Mouse (Mus musculus) limb, embryonic 12.5 days (tissue): ENCODE data around the gene Ceacam11. TPM values are rescaled to one million over a fixed set of nuclear protein-coding genes. Genes with fewer than 3 reads are reported as not detected.
"Not testable (repeated sequence)": the region's sequence is repeated elsewhere in the genome, so short reads cannot be mapped to it uniquely, and the experiment has no call there.

ENCODE experiments used
- ATAC-seq: fragments of 200-750 bp; cut with Nextera tagmentation; 2 replicates; pipeline ENCODE4 v1.8.0; 2017; ENCODE audit warnings: low read depth, moderate TSS enrichment; ENCODE audit not compliant: insufficient number of reproducible peaks, insufficient read depth, low FRiP score, low TSS enrichment
- H3K27ac ChIP-seq: fragments of 300-500 bp; sonication (generic); 2 replicates; pipeline ENCODE4 v1.5.1; 2016; ENCODE audit warnings: mild to moderate bottlenecking, moderate library complexity
- H3K27me3 ChIP-seq: fragments of 300-500 bp; sonication (generic); 2 replicates; pipeline ENCODE4 v1.6.1; 2016; ENCODE audit warnings: mild to moderate bottlenecking, moderate library complexity
- H3K36me3 ChIP-seq: fragments of 300-500 bp; sonication (generic); 2 replicates; pipeline ENCODE4 v1.6.1; 2016; ENCODE audit warnings: mild to moderate bottlenecking, moderate library complexity
- H3K4me1 ChIP-seq: fragments of 300-500 bp; sonication (generic); replicated peaks from 2 replicates; pipeline ENCODE4 v1.6.1; 2016
- H3K4me2 ChIP-seq: fragments of 300-500 bp; sonication (generic); 2 replicates; pipeline ENCODE4 v1.6.1; 2016; ENCODE audit warnings: mild to moderate bottlenecking, moderate library complexity
- H3K4me3 ChIP-seq: fragments of 300-500 bp; sonication (generic); replicated peaks from 2 replicates; pipeline ENCODE4 v1.5.1; 2016; ENCODE audit warnings: mild to moderate bottlenecking
- H3K9ac ChIP-seq: fragments of 300-500 bp; sonication (generic); replicated peaks from 2 replicates; pipeline ENCODE4 v1.6.1; 2016; ENCODE audit warnings: mild to moderate bottlenecking, moderate library complexity
- H3K9me3 ChIP-seq: fragments of 300-500 bp; sonication (generic); 2 replicates; pipeline ENCODE4 v1.6.1; 2016; ENCODE audit warnings: mild to moderate bottlenecking, moderate library complexity
- WGBS: fragments of 180-500 bp; shearing (Covaris S2); methylation state at CpG from one replicate; pipeline ENCODE4 v1.1.7; 2016; 5-methylcytosine and 5-hydroxymethylcytosine counted together
- microRNA-seq: library from miRNA; unstranded; fragments of <30 nt; microRNA quantifications from one replicate; pipeline ENCODE4, GENCODE M21; 2017
- polyA plus RNA-seq: library from polyadenylated mRNA; unstranded; fragments of >200 nt; fragmentation: Nextera tagmentation; extraction: Ambion mirVana; gene quantifications from 2 replicates; pipeline ENCODE4 v1.2.1, GENCODE M21; 2016

Ceacam11 gene
- not detected in 2 replicates for polyA plus RNA-seq

DNA sequence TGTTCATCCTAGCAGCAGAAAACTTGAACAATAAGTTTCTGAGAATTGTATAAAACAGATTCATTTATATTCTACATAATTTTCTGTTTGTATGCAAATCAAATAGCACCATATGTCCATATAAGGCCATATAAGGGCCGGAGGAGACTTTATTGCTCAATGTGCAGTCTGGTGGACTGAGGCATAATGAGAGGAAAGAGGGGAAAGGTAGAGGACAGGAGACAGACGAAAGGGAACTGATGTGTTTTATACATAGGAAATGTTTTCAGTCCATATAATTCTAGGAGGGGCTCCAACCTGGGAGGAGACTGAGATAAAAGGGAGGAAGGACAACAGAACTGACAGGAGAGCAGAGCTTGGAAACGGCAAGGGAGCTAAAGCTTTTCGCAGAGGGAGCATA, at the start of gene Ceacam11:
TSS of gene Ceacam11 (plus strand) at position 301 of the 400 bp plus-strand sequence.
- H3K9me3 ChIP-seq: peaks cover 69% of the 10 kb centered on the region
- 83% methylated on average over 4 of the region's 4 CpGs for WGBS
- no peak for ATAC-seq

DNA sequence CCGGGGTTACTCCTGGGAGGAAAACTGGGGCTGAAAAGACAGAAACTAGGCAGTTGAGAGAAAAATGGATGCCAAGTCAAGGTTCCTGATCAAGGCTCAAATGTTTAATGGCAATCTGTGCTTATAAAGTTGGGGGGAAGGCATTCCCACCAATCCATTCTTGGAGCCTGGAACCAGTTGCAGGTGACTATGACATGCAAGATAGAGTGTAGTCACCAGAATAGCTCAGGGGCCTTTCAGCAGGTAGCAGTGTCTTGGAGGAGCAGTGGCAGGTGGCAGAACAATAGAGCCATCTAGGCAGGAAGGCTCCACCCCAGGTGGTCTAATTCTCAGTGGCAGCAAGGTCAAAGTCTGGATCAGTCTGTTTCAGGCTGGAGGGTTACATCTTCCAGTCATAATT, 29.2 kb downstream of the Ceacam11 start:
- not testable (repeated sequence) for H3K27ac ChIP-seq, H3K4me3 ChIP-seq, ATAC-seq, H3K27me3 ChIP-seq, H3K9ac ChIP-seq, H3K36me3 ChIP-seq, H3K4me1 ChIP-seq, H3K4me2 ChIP-seq
- H3K9me3 ChIP-seq: peaks cover 50% of the 10 kb centered on the region
- WGBS: 88% methylated on average over 1 of the region's 1 CpGs

More for the DNA sequence above, at the start of gene Ceacam11:
- H3K27me3 ChIP-seq: no peaks in the 10 kb centered on the region
- no peak within 1 kb of the TSS for H3K4me3 ChIP-seq
- no peak within 1 kb of the TSS for H3K4me2 ChIP-seq
- no peaks in the 10 kb centered on the region for H3K4me1 ChIP-seq
- no peaks in the 10 kb centered on the region for H3K36me3 ChIP-seq
- H3K27ac ChIP-seq: no peak within 1 kb of the TSS
- H3K9ac ChIP-seq: no peak within 1 kb of the TSS

- no peak within 1 kb of the TSS for H3K4me3 ChIP-seq
Observed at GRCm38 (mm10) chr7:18009589-18009988, 37.7 kb downstream of the Ceacam11 start, which contains the start of gene Ceacam13. Ceacam13 (plus strand) TSS chr7:18009889.

More at GRCm38 (mm10) chr7:18009589-18009988, 37.7 kb downstream of the Ceacam11 start, which contains the start of gene Ceacam13:
- Histone ChIP-seq H3K9me3 (peaks cover 69% of the 10 kb centered on the region), H3K9ac (no peak within 1 kb of the TSS), H3K27me3 (no peaks in the 10 kb centered on the region), H3K36me3 (no peaks in the 10 kb centered on the region), H3K4me1 (no peaks in the 10 kb centered on the region), H3K27ac (no peak within 1 kb of the TSS), H3K4me2 (no peak within 1 kb of the TSS)
- 84% methylated on average over 4 of the region's 4 CpGs for WGBS
- ATAC-seq: no peak

Small RNAs within 50 kb of the gene (microRNA-seq; reads per million reads assigned to microRNA genes)
- gene Gm22414: not detected

Other genes with a start within 250 kb of the Ceacam11 start
- gene Ceacam14, start 159.5 kb upstream of the Ceacam11 start, polyA plus RNA-seq: not detected in 2 replicates
- gene Gm5155, start 100.4 kb upstream of the Ceacam11 start, polyA plus RNA-seq: not detected in 2 replicates
- gene Ceacam13, start 37.8 kb downstream of the Ceacam11 start, polyA plus RNA-seq: not detected in 2 replicates
- gene Ceacam12, start 93.8 kb downstream of the Ceacam11 start, polyA plus RNA-seq: not detected in 2 replicates
- not detected in 2 replicates for gene Igfl3, start 204.4 kb downstream of the Ceacam11 start, polyA plus RNA-seq